Mouse (Mus musculus) limb, embryonic 14.5 days (tissue): ENCODE measurements around the gene Dstn. TPM values are rescaled to one million over a fixed set of nuclear protein-coding genes. Genes with fewer than 3 reads are reported as not detected.
A peak's percentile ranks its signal among the peaks of the same experiment; 100 is the strongest.

Experiments
- ATAC-seq: fragments of 200-750 bp; cut with Nextera tagmentation; 2 replicates; pipeline ENCODE4 v1.8.0; 2017; ENCODE audit warnings: low read depth, moderate number of reproducible peaks, moderate TSS enrichment; ENCODE audit not compliant: low FRiP score
- DNase-seq: peaks from one replicate; pipeline ENCODE4 v3.0.0-alpha.2; 2015; ENCODE audit warnings: low spot score
- H3K27ac ChIP-seq: fragments of 300-500 bp; sonication (generic); replicated peaks from 2 replicates; pipeline ENCODE4 v1.5.1; 2014; ENCODE audit warnings: low read depth, mild to moderate bottlenecking, low read length, moderate library complexity, mixed read lengths
- H3K27me3 ChIP-seq: fragments of 300-500 bp; sonication (generic); 2 replicates; pipeline ENCODE4 v1.6.1; 2014; ENCODE audit warnings: low read length, mixed read lengths; ENCODE audit not compliant: control insufficient read depth, insufficient read depth
- H3K36me3 ChIP-seq: fragments of 300-500 bp; sonication (generic); 2 replicates; pipeline ENCODE4 v1.6.1; 2014; ENCODE audit warnings: mild to moderate bottlenecking, low read length, moderate library complexity, mixed read lengths; ENCODE audit not compliant: control insufficient read depth, insufficient read depth
- H3K4me1 ChIP-seq: fragments of 300-500 bp; sonication (generic); 2 replicates; pipeline ENCODE4 v1.6.1; 2014; ENCODE audit warnings: antibody characterized with exemption, low read length, mixed read lengths; ENCODE audit not compliant: control insufficient read depth, insufficient read depth
- H3K4me2 ChIP-seq: fragments of 300-500 bp; sonication (generic); replicated peaks from 2 replicates; pipeline ENCODE4 v1.6.1; 2014; ENCODE audit warnings: low read depth, mild to moderate bottlenecking, low read length, moderate library complexity; ENCODE audit not compliant: severe bottlenecking
- H3K4me3 ChIP-seq: fragments of 300-500 bp; sonication (generic); replicated peaks from 2 replicates; pipeline ENCODE4 v1.5.1; 2014; ENCODE audit warnings: low read length
- H3K9ac ChIP-seq: fragments of 300-500 bp; sonication (generic); 2 replicates; pipeline ENCODE4 v1.6.1; 2014; ENCODE audit warnings: mild to moderate bottlenecking, low read depth, low read length, moderate library complexity; ENCODE audit not compliant: severe bottlenecking
- H3K9me3 ChIP-seq: fragments of 300-500 bp; sonication (generic); 2 replicates; pipeline ENCODE4 v1.6.1; 2016; ENCODE audit warnings: low read length; ENCODE audit not compliant: control insufficient read depth
- POLR2A ChIP-seq: fragments of 200-500 bp; IDR thresholded peaks from 2 replicates; pipeline ENCODE4 v1.8.0; 2012; ENCODE audit warnings: inconsistent platforms, mild to moderate bottlenecking, moderate library complexity, borderline replicate concordance; ENCODE audit not compliant: insufficient read depth, insufficient read length; ENCODE audit errors: extremely low read depth
- WGBS: fragments of 180-500 bp; shearing (Covaris S2); extraction: QIAGEN DNeasy Blood & Tissue Kit; methylation state at CpG from one replicate; pipeline ENCODE4 v1.1.7; 2014; 5-methylcytosine and 5-hydroxymethylcytosine counted together
- polyA plus RNA-seq, 2 experiments: library from polyadenylated mRNA; depleted of rRNA in 1 of 2; stranded (reverse) in 1 of 2; unstranded in 1 of 2; fragments of >200 nt; fragmentation: Nextera tagmentation in 1 of 2; extraction: Ambion mirVana in 1 of 2; gene quantifications; 2 replicates each; pipeline versions ENCODE4 v1.2.1 to v1.2.3; 2012 to 2014

Gene Dstn
- polyA plus RNA-seq, 2 experiments, result 111 to 437 TPM

GRCm38 (mm10) chr2:143973161-143973560 lies 58.0 kb downstream of the Dstn start:
- no peak overlapping the region for H3K27ac ChIP-seq
- no peak for DNase-seq
- no peak overlapping the region for H3K4me2 ChIP-seq
- ATAC-seq, result no peak
- no peaks in the 10 kb centered on the region for H3K9me3 ChIP-seq
- H3K4me3 ChIP-seq, result no peak overlapping the region
- WGBS, result 93% methylated on average over 7 of the region's 7 CpGs
- H3K27me3 ChIP-seq, result no peaks in the 10 kb centered on the region
- peaks cover 4% of the 10 kb centered on the region; the same call in 1 of the 2 replicates for H3K4me1 ChIP-seq
- H3K9ac ChIP-seq, result no peak overlapping the region
- H3K36me3 ChIP-seq, result peaks cover 63% of the 10 kb centered on the region
- no peak for TF ChIP-seq POLR2A

- Histone ChIP-seq H3K9ac (no peak overlapping the region), H3K36me3 (peaks cover 62% of the 10 kb centered on the region), H3K4me3 (no peak overlapping the region), H3K4me1 (peaks cover 4% of the 10 kb centered on the region; the same call in 1 of the 2 replicates), H3K9me3 (no peaks in the 10 kb centered on the region), H3K4me2 (no peak overlapping the region), H3K27ac (no peak overlapping the region), H3K27me3 (no peaks in the 10 kb centered on the region)
- DNase-seq, result no peak
- 91% methylated on average over 5 of the region's 5 CpGs for WGBS
- ATAC-seq, result no peak
- no peak for TF ChIP-seq POLR2A
Observed at GRCm38 (mm10) chr2:143975146-143975649, 60.1 kb downstream of the Dstn start.

- no peak for TF ChIP-seq POLR2A
- H3K27me3 ChIP-seq, result no peaks in the 10 kb centered on the region
- H3K4me3 ChIP-seq, result no peak overlapping the region
- H3K36me3 ChIP-seq, result peaks cover 54% of the 10 kb centered on the region
- H3K27ac ChIP-seq, result no peak overlapping the region
- 97% methylated on average over 8 of the region's 8 CpGs for WGBS
- no peak overlapping the region for H3K9ac ChIP-seq
- peaks cover 4% of the 10 kb centered on the region; the same call in 1 of the 2 replicates for H3K4me1 ChIP-seq
- H3K9me3 ChIP-seq, result no peaks in the 10 kb centered on the region
- no peak overlapping the region for H3K4me2 ChIP-seq
- DNase-seq (no peak), ATAC-seq (no peak)
Observed at GRCm38 (mm10) chr2:143978444-143979147, 63.5 kb downstream of the Dstn start.

GRCm38 (mm10) chr2:143980781-143981398 lies 65.8 kb downstream of the Dstn start:
- WGBS, result 44% methylated on average over 6 of the region's 6 CpGs
- no peak overlapping the region for H3K4me2 ChIP-seq
- peaks cover 62% of the 10 kb centered on the region for H3K36me3 ChIP-seq
- H3K9ac ChIP-seq, result no peak overlapping the region
- H3K4me3 ChIP-seq, result no peak overlapping the region
- no peaks in the 10 kb centered on the region for H3K9me3 ChIP-seq
- H3K27ac ChIP-seq, result no peak overlapping the region
- peak; percentile 68 for DNase-seq
- peaks cover 4% of the 10 kb centered on the region; the same call in 1 of the 2 replicates for H3K4me1 ChIP-seq
- no peak for TF ChIP-seq POLR2A
- ATAC-seq, result peak; percentile 57; the same call in 1 of the 2 replicates
- H3K27me3 ChIP-seq, result no peaks in the 10 kb centered on the region

GRCm38 (mm10) chr2:143982152-143982551 lies 67.0 kb downstream of the Dstn start:
- DNase-seq, result no peak
- Histone ChIP-seq H3K4me2 (no peak overlapping the region), H3K27ac (no peak overlapping the region), H3K27me3 (no peaks in the 10 kb centered on the region), H3K4me3 (no peak overlapping the region), H3K9ac (no peak overlapping the region), H3K4me1 (peaks cover 4% of the 10 kb centered on the region; the same call in 1 of the 2 replicates), H3K9me3 (no peaks in the 10 kb centered on the region), H3K36me3 (peaks cover 72% of the 10 kb centered on the region)
- 80% methylated on average over 4 of the region's 4 CpGs for WGBS
- no peak for TF ChIP-seq POLR2A
- no peak for ATAC-seq
